Comparison of ENCODE assay signal across 8 mouse cellular contexts in the genomic region with DNA sequence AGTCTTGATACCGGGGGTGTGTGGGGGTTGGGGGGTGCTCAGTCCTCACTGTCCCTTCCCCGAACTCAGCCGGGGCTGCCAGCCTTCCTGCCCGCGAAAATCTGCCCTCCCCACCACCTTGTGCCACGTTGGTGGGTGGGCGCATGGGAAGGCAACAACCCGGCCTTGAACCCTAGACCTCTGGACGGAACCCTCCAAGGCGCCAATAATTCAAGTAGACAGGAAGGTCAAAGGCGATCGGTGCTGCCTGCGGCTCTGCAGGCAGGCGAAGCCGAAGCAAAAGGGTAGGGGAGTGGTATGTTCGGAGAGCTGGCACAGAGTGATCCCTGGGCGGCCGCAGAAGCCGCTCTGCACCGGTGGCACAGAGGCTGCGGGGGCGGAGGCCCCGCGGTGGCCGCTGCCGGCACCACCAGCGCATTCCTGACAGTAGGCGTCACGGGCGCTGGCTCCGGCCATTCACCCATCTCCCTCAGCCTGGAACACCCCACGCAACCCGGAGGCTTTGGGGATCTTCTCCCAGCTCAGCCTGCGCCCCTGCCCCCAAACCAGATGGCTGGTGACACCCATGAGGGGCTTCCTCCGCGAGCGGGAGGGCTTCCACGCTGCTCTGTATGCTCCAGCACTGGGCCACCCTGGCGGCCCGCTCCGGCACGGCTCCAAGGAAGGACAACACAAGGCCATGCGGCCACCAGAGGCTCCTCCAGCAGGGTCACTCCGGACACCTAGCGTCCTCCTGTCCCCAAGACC. TPM values are rescaled to one million over a fixed set of nuclear protein-coding genes. Genes with fewer than 3 reads are reported as not detected.
DNase-seq lines count a peak whose midpoint lies in the region; ATAC-seq and TF ChIP-seq lines count a peak whose summit lies in the region.

No protein-coding gene starts in this region.

- H3K4me1 ChIP-seq in ES-E14 (ENCODE audit: control insufficient read depth in 2 of 2, insufficient read depth in 2 of 2, low read length in 2 of 2, poor library complexity in 1 of 2) = peaks cover 7 to 8% of the 10 kb centered on the region in 2 experiments; a peak in 3 of 4 replicates
- no peaks in the 10 kb centered on the region for H3K4me1 ChIP-seq in cerebellum, adult 2 months (ENCODE audit: control insufficient read depth, insufficient read depth, low read length)
- peaks cover 4% of the 10 kb centered on the region; the same call in 1 of the 2 replicates for H3K4me1 ChIP-seq in lung, adult 2 months (ENCODE audit: control insufficient read depth, insufficient read depth, low read length)
- peaks cover 21% of the 10 kb centered on the region for H3K4me1 ChIP-seq in neural tube, embryonic 14.5 days (ENCODE audit: control insufficient read depth, insufficient read depth, low read length)
- peaks cover 11% of the 10 kb centered on the region for H3K4me1 ChIP-seq in thymus, adult 2 months (replicated peaks; ENCODE audit: control insufficient read depth, insufficient read depth, low read length)

- intact Hi-C loops in heart, postnatal 36 days (cut with DNase I) = loop anchor here (2.0 to 10.0 kb wide), 8 partner anchors 353 to 925 kb away; a partner anchor contains a TSS

- H3K27me3 ChIP-seq in cerebellum, adult 2 months (ENCODE audit: control insufficient read depth, insufficient read depth, low read length) = no peaks in the 10 kb centered on the region
- no peaks in the 10 kb centered on the region for H3K27me3 ChIP-seq in neural tube, embryonic 14.5 days (ENCODE audit: control insufficient read depth, insufficient read depth, low read length)
- H3K27me3 ChIP-seq in thymus, adult 2 months (ENCODE audit: control insufficient read depth, insufficient read depth, low read length) = peaks cover 12% of the 10 kb centered on the region; the same call in 1 of the 2 replicates

- no peaks in the 10 kb centered on the region for H3K9me3 ChIP-seq in ES-E14 (ENCODE audit: control insufficient read depth, insufficient read depth, low read depth, low read length)
- no peaks in the 10 kb centered on the region for H3K9me3 ChIP-seq in neural tube, embryonic 14.5 days (ENCODE audit: control insufficient read depth, low read length)

- peak overlapping the region; percentile 67 for H3K9ac ChIP-seq in ES-E14 (ENCODE audit: insufficient read depth, low read depth, low read length, poor library complexity, severe bottlenecking)
- H3K9ac ChIP-seq in neural tube, embryonic 14.5 days (replicated peaks; ENCODE audit: low read depth, low read length) = peak overlapping the region; percentile 95

- in situ Hi-C loops in ES-E14 (cut with MboI; ENCODE audit: low sequenced_read_pairs in 2 of 2, unreplicated experiment in 2 of 2) = no loop called here

- TF ChIP-seq POLR2A in cerebellum, adult 2 months (IDR thresholded peaks at IDR 0.05; ENCODE audit: borderline replicate concordance, insufficient read depth, low read length) = no peak
- no peak; the same call in 1 of the 2 replicates for TF ChIP-seq POLR2A in lung, adult 2 months (IDR thresholded peaks at IDR 0.05; ENCODE audit: borderline replicate concordance, extremely low read depth, low read depth, low read length)
- no peak for TF ChIP-seq POLR2A in thymus, adult 2 months (IDR thresholded peaks at IDR 0.05; ENCODE audit: control insufficient read depth, extremely low read depth, insufficient read depth, low read length, poor library complexity)

- H3K4me2 ChIP-seq in neural tube, embryonic 14.5 days (ENCODE audit: low read depth, low read length) = peak overlapping the region; percentile 65

- under 1% methylated on average over 45 of the region's 45 CpGs for WGBS in cerebellum, adult 2 months
- WGBS in lung, adult 2 months = under 1% methylated on average over 43 of the region's 45 CpGs
- WGBS in neural tube, embryonic 14.5 days = under 1% methylated on average over 36 of the region's 45 CpGs
- 2% methylated on average over 45 of the region's 45 CpGs for WGBS in thymus, adult 2 months

- peak overlapping the region; percentile 72 to 84 for H3K4me3 ChIP-seq in ES-E14 (ENCODE audit: insufficient read depth in 1 of 2, low read depth in 1 of 2, low read length in 2 of 2, poor library complexity in 1 of 2, severe bottlenecking in 1 of 2)
- H3K4me3 ChIP-seq in cerebellum, adult 2 months (replicated peaks; ENCODE audit: insufficient read depth, low read depth, low read length) = peak overlapping the region; percentile 85
- H3K4me3 ChIP-seq in lung, adult 2 months (replicated peaks; ENCODE audit: extremely low read depth, low read depth, low read length) = peak overlapping the region; percentile 81
- H3K4me3 ChIP-seq in neural tube, embryonic 14.5 days (ENCODE audit: low read depth, low read length) = peak overlapping the region; percentile 91
- peak overlapping the region; percentile 50 for H3K4me3 ChIP-seq in thymus, adult 2 months (ENCODE audit: control insufficient read depth, insufficient read depth, low read length)

- TF ChIP-seq CTCF in cerebellum, adult 2 months (IDR thresholded peaks at IDR 0.05; ENCODE audit: borderline replicate concordance, insufficient read depth, low read depth, low read length) = no peak
- TF ChIP-seq CTCF in lung, adult 2 months (IDR thresholded peaks at IDR 0.05; ENCODE audit: insufficient read depth, low read length) = no peak
- no peak for TF ChIP-seq CTCF in thymus, adult 2 months (IDR thresholded peaks at IDR 0.05; ENCODE audit: borderline replicate concordance, control insufficient read depth, extremely low read depth, insufficient read depth, low read length, poor library complexity)

- peak; percentile 36 for DNase-seq in ES-E14 (ENCODE audit: low read depth, low spot score)
- DNase-seq in cerebellum, adult 2 months = peak; percentile 75 to 77
- peak; percentile 75 to 89 for DNase-seq in heart, postnatal 36 days
- DNase-seq in layer of hippocampus, adult 8-10 months (ENCODE audit: low spot score in 2 of 2) = peak; percentile 35 to 49
- peak; percentile 87 for DNase-seq in lung, adult 2 months
- DNase-seq in thymus, adult 2 months = peak; percentile 8

- peak; percentile 42 for ATAC-seq in frontal cortex, adult (ENCODE audit: low TSS enrichment)
- peak; percentile 58 for ATAC-seq in neural tube, embryonic 14.5 days (ENCODE audit: low read depth)

- H3K27ac ChIP-seq in ES-E14 (ENCODE audit: insufficient read depth, low read depth, low read length, poor library complexity, severe bottlenecking) = no peak overlapping the region
- peak overlapping the region; percentile 67 for H3K27ac ChIP-seq in cerebellum, adult 2 months (ENCODE audit: insufficient read depth, low read length)
- H3K27ac ChIP-seq in neural tube, embryonic 14.5 days (ENCODE audit: low read depth, low read length) = peak overlapping the region; percentile 93
- H3K27ac ChIP-seq in thymus, adult 2 months (ENCODE audit: control insufficient read depth, insufficient read depth, low read length) = no peak overlapping the region

- no peaks in the 10 kb centered on the region for H3K36me3 ChIP-seq in ES-E14 (ENCODE audit: control insufficient read depth, insufficient read depth, low read length, poor library complexity, severe bottlenecking)
- H3K36me3 ChIP-seq in neural tube, embryonic 14.5 days (ENCODE audit: control insufficient read depth, insufficient read depth, low read length) = no peaks in the 10 kb centered on the region
- H3K36me3 ChIP-seq in thymus, adult 2 months (ENCODE audit: control insufficient read depth, insufficient read depth, low read length) = no peaks in the 10 kb centered on the region

TF ChIP-seq in ES-E14, 5 proteins besides CTCF, POLR2A, EP300 and RAD21:
- TF ChIP-seq CHD2 (IDR thresholded peaks at IDR 0.05; ENCODE audit: low read depth, low read length) = no peak

RNA-seq across cellular contexts. Expression of a gene that starts 1.4 kb away (rescaled TPM):
- total RNA-seq in ES-E14 (2012; rRNA removed) = 15.5 and 28.8 TPM in 2 replicates
- 8.0 and 10.5 TPM in 2 replicates for polyA plus RNA-seq in cerebellum, adult 2 months (2012; rRNA removed)
- total RNA-seq in heart, postnatal 36 days (2021) = 10 to 100 TPM; 15.3 to 18.9 TPM
- 10 to 100 TPM; 13.3 to 14.8 (median 13.9) TPM for total RNA-seq in layer of hippocampus, adult 8-10 months (2022)
- polyA plus RNA-seq in lung, adult 2 months (2012; rRNA removed) = 1.3 and 4.3 TPM in 2 replicates
- polyA plus RNA-seq in neural tube, embryonic 14.5 days (2014; fragmentation: Nextera tagmentation; extraction: Ambion mirVana) = 117 and 129 TPM in 2 replicates
- 0.83 and 1.0 TPM in 2 replicates for polyA plus RNA-seq in thymus, adult 2 months (2012; rRNA removed)

Comparison
In these comparisons a context has a peak if more than half of its experiments do, and no peak if none do; other contexts are left out.
1. DNase-seq: peak in every context shown above with its lines; median percentile 87 in lung, adult 2 months; 82 in heart, postnatal 36 days; 76 in cerebellum, adult 2 months; 42 in layer of hippocampus, adult 8-10 months; 36 in ES-E14; 8 in thymus, adult 2 months.
2. H3K27ac ChIP-seq: peak in cerebellum, adult 2 months (single experiment) and neural tube, embryonic 14.5 days (single experiment); none in ES-E14 (single experiment) and thymus, adult 2 months (single experiment).
3. RNA of a gene that starts 1.4 kb away (polyA plus RNA-seq): 117 to 129 TPM in neural tube, embryonic 14.5 days; 8.0 to 10.5 TPM in cerebellum, adult 2 months, 1.3 to 4.3 TPM in lung, adult 2 months and 0.83 to 1.0 TPM in thymus, adult 2 months; every median in the first group is over 10 times any median in the second.
4. Peak in every context shown above with its lines, with median percentiles within 50 percentile points of each other: H3K4me3 ChIP-seq.